Mouse (Mus musculus) kidney, postnatal 14 days (tissue): ENCODE data around the gene Fem1b.

Experiments used
- DNase-seq: peaks from one replicate; pipeline ENCODE4 v3.0.0; 2022; ENCODE audit warnings: mixed read lengths

The Fem1b gene

GRCm38 (mm10) chr9:62775464-62775863 lies 36.3 kb downstream of the Fem1b start:
- no peak for DNase-seq

- DNase-seq: no peak
These were observed 39.0 kb downstream of the Fem1b start for GRCm38 (mm10) chr9:62772746-62773145.

GRCm38 (mm10) chr9:62768361-62768760 lies 43.4 kb downstream of the Fem1b start:
- DNase-seq: no peak

- DNase-seq: no peak
These were observed 44.3 kb downstream of the Fem1b start for GRCm38 (mm10) chr9:62767464-62767863.

GRCm38 (mm10) chr9:62765346-62765745 lies 46.4 kb downstream of the Fem1b start:
- DNase-seq: no peak

DNA sequence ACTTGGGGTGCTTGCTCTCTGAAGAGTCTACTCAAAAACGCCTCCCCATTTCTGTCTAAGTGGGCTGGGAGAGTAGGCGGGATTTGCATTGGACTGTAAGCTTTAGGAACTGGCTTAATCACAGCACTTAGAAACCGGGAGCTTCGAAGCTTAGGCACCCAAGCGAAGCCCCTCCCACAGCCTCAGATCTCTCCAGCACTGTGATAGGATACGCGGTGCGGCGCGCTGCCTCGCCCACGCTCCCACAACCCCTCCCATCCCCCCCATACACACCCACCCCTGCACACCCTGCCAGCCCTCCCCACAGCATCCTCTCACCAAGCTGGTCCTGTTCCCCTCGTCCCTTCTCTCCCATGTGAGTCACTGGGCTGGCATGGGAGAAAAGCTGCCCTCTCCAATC lies 48.3 kb downstream of the Fem1b start:
- DNase-seq: no peak

GRCm38 (mm10) chr9:62759601-62760000 lies 52.1 kb downstream of the Fem1b start:
- DNase-seq: no peak

DNA sequence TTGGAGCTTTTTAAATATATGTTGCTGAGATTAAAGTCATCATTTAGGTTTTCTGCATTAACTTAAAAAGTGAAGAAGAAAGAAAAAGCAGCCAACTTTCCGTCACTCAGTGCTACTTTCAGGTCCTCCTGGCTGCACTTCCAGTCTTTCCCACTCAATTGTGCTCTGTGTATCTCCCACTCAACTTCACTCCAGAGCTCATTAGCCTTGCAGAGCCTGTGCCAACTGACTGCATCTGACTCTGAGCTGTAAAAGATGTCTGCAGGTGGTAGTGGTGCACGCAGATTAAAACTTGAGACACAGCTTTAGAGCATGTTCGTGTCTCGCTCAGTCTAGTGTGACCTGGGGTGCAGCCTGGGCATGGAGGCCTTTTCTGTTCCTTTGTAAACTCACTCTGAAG lies 53.4 kb downstream of the Fem1b start:
- DNase-seq: no peak

- no peak for DNase-seq
These were observed 61.4 kb downstream of the Fem1b start for GRCm38 (mm10) chr9:62750381-62750780.

- peak; percentile 32 for DNase-seq
These were observed 62.1 kb downstream of the Fem1b start for GRCm38 (mm10) chr9:62749666-62750065.

- peak; percentile 9 for DNase-seq
These were observed 65.1 kb downstream of the Fem1b start for GRCm38 (mm10) chr9:62746646-62747045.

DNA sequence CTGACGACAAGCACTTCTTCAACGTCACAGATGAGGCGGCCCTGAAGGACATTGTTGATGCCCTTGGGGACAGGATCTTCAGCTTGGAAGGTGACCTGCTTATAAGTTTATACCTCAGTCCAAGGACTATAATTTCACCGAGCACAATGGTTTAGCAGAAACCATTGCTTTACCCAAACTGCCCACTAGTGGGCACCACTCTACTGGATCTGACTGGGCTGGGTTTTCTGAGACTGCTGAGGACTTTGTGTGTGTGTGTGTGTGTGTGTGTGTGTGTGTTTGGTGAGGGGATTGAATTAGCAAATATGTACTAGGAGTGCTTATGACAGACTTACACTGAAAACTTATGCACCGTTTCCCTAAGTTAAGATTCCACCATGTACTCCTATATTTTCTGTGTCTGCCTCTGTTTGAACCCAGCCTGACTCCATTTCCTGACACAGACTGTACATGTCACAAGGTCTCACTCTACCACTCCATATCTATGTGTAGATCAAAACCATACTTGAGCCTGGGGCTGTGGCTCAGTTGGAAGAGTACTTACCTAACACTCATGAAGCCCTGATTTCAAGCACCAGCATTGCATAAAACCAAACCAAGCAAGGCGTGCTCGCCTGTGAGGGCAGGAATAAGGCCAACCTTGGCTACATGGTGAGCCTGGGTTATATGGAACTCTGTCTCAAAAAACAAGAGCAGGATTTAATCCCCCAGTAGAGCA lies 67.0 kb downstream of the Fem1b start:
- DNase-seq: peak; percentile 61
